Mouse (Mus musculus): Measurements from ENCODE around the gene Col23a1. TPM values are rescaled to one million over a fixed set of nuclear protein-coding genes. Genes with fewer than 3 reads are reported as not detected.

Col23a1 gene
- total RNA-seq, 2 experiments from 2014 or later, result 11.1 to 11.3 TPM

- no peak for TF ChIP-seq CTCF (IDR thresholded peaks at IDR 0.05)
- intact Hi-C loops (cut with DNase I), result no loop called here
Observed at GRCm38 (mm10) chr11:51470383-51471144, 180.8 kb downstream of the Col23a1 start.

GRCm38 (mm10) chr11:51473686-51474085 lies 184.0 kb downstream of the Col23a1 start:
- TF ChIP-seq CTCF (IDR thresholded peaks at IDR 0.05), result no peak
- no peak overlapping the region for H3K4me3 ChIP-seq
- DNase-seq (ENCODE audit: extremely low spot score in 1 of 2, low spot score in 2 of 2), result no peak
- H3K27ac ChIP-seq, result no peak overlapping the region
- intact Hi-C loops (cut with DNase I), result no loop called here

More at GRCm38 (mm10) chr11:51470383-51471144, 180.8 kb downstream of the Col23a1 start:
- no peak for DNase-seq (ENCODE audit: extremely low spot score in 1 of 2, low spot score in 2 of 2)
- H3K4me3 ChIP-seq, result no peak overlapping the region
- H3K27ac ChIP-seq, result no peak overlapping the region

- Histone ChIP-seq H3K27ac (no peak overlapping the region), H3K4me3 (no peak overlapping the region)
- TF ChIP-seq CTCF (IDR thresholded peaks at IDR 0.05), result no peak
- intact Hi-C loops (cut with DNase I), result no loop called here
- DNase-seq (ENCODE audit: extremely low spot score in 1 of 2, low spot score in 2 of 2), result no peak
Observed at GRCm38 (mm10) chr11:51476543-51476942, 186.8 kb downstream of the Col23a1 start.

- no peak overlapping the region for H3K27ac ChIP-seq
Observed at GRCm38 (mm10) chr11:51477571-51477970, 187.9 kb downstream of the Col23a1 start.

GRCm38 (mm10) chr11:51482251-51482650 lies 192.5 kb downstream of the Col23a1 start:
- no peak for TF ChIP-seq CTCF (IDR thresholded peaks at IDR 0.05)
- intact Hi-C loops (cut with DNase I), result no loop called here
- DNase-seq (ENCODE audit: extremely low spot score in 1 of 2, low spot score in 2 of 2), result no peak
- Histone ChIP-seq H3K27ac (no peak overlapping the region), H3K4me3 (no peak overlapping the region)

More at GRCm38 (mm10) chr11:51477571-51477970, 187.9 kb downstream of the Col23a1 start:
- H3K4me3 ChIP-seq, result no peak overlapping the region
- TF ChIP-seq CTCF (IDR thresholded peaks at IDR 0.05), result no peak
- intact Hi-C loops (cut with DNase I), result no loop called here
- no peak for DNase-seq (ENCODE audit: extremely low spot score in 1 of 2, low spot score in 2 of 2)

GRCm38 (mm10) chr11:51485051-51485521 lies 195.4 kb downstream of the Col23a1 start:
- no peak overlapping the region for H3K4me3 ChIP-seq
- DNase-seq (ENCODE audit: extremely low spot score in 1 of 2, low spot score in 2 of 2), result no peak
- intact Hi-C loops (cut with DNase I), result no loop called here
- TF ChIP-seq CTCF (IDR thresholded peaks at IDR 0.05), result no peak
- no peak overlapping the region for H3K27ac ChIP-seq

- Histone ChIP-seq H3K4me3 (no peak overlapping the region), H3K27ac (no peak overlapping the region)
- no peak for TF ChIP-seq CTCF (IDR thresholded peaks at IDR 0.05)
- DNase-seq (ENCODE audit: extremely low spot score in 1 of 2, low spot score in 2 of 2), result no peak
- intact Hi-C loops (cut with DNase I), result no loop called here
Observed at GRCm38 (mm10) chr11:51485775-51486464, 196.2 kb downstream of the Col23a1 start.

GRCm38 (mm10) chr11:51488813-51489212 lies 199.1 kb downstream of the Col23a1 start:
- Histone ChIP-seq H3K27ac (no peak overlapping the region), H3K4me3 (no peak overlapping the region)
- no peak for DNase-seq (ENCODE audit: extremely low spot score in 1 of 2, low spot score in 2 of 2)
- intact Hi-C loops (cut with DNase I), result no loop called here
- TF ChIP-seq CTCF (IDR thresholded peaks at IDR 0.05), result no peak

GRCm38 (mm10) chr11:51493421-51493820 lies 203.7 kb downstream of the Col23a1 start:
- no peak overlapping the region for H3K27ac ChIP-seq
- no peak overlapping the region for H3K4me3 ChIP-seq
- no peak for TF ChIP-seq CTCF (IDR thresholded peaks at IDR 0.05)
- DNase-seq (ENCODE audit: extremely low spot score in 1 of 2, low spot score in 2 of 2), result no peak
- intact Hi-C loops (cut with DNase I), result no loop called here

GRCm38 (mm10) chr11:51494178-51494577 lies 204.5 kb downstream of the Col23a1 start:
- DNase-seq (ENCODE audit: extremely low spot score in 1 of 2, low spot score in 2 of 2), result no peak
- no peak for TF ChIP-seq CTCF (IDR thresholded peaks at IDR 0.05)
- H3K27ac ChIP-seq, result no peak overlapping the region
- no peak overlapping the region for H3K4me3 ChIP-seq
- intact Hi-C loops (cut with DNase I), result no loop called here

- DNase-seq (ENCODE audit: extremely low spot score in 1 of 2, low spot score in 2 of 2), result no peak
- Histone ChIP-seq H3K27ac (no peak overlapping the region), H3K4me3 (no peak overlapping the region)
- intact Hi-C loops (cut with DNase I), result loop anchor here (5.0 kb wide), 1 partner anchor 157 kb away; no protein-coding TSS in a partner anchor
- no peak for TF ChIP-seq CTCF (IDR thresholded peaks at IDR 0.05)
Observed at GRCm38 (mm10) chr11:51499776-51500175, 210.1 kb downstream of the Col23a1 start.

GRCm38 (mm10) chr11:51502431-51502851 lies 212.7 kb downstream of the Col23a1 start:
- intact Hi-C loops (cut with DNase I), result loop anchor here (2.0 to 5.0 kb wide), 2 partner anchors 112 to 160 kb away; no protein-coding TSS in a partner anchor
- Histone ChIP-seq H3K4me3 (no peak overlapping the region), H3K27ac (no peak overlapping the region)
- peak; percentile 39 to 40 for DNase-seq (ENCODE audit: extremely low spot score in 1 of 2, low spot score in 2 of 2)
- TF ChIP-seq CTCF (IDR thresholded peaks at IDR 0.05), result no peak

All from left cerebral cortex, adult 2 months (tissue).